Mouse (Mus musculus): ENCODE data around the gene Dnajb7.

Gene Dnajb7

DNA sequence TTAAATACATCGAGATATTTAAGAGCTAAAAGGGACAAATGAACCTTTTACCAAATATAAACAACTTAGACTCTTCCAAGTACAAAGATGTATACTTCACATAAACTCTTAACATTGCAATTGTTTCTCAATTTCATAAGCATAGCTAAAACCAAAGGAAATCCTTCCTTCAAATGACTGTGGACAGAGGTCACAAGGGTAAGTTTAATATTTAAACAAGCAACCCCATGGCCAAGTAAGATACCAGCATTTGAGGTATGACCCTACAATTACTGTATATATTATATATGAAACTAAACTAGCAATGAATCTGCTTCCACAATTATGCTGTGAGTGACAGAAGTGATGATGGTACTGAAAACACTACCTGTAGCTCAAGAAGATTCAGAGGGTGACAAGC, 43.8 kb downstream of the Dnajb7 start:
- no peak for DNase-seq

DNA sequence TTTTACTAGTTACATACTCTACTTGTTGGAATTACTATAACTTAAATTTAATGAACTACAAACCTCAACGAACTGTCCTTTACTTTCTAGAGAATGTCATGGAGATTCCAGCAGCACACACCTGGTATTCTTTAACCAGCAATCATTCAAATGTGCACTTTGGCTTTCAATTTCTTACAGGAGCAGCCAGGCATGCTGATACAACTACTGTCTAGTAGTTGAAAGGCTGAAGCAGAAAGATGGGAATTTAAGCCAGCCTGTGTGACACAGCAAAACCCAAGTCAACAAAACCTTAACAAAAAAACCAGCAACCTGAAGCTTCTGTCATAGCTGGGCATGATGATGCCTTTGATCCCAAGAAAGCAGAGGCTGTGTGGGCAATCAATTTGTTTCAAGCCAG, 45.6 kb downstream of the Dnajb7 start:
- peak; percentile 42 for DNase-seq

DNA sequence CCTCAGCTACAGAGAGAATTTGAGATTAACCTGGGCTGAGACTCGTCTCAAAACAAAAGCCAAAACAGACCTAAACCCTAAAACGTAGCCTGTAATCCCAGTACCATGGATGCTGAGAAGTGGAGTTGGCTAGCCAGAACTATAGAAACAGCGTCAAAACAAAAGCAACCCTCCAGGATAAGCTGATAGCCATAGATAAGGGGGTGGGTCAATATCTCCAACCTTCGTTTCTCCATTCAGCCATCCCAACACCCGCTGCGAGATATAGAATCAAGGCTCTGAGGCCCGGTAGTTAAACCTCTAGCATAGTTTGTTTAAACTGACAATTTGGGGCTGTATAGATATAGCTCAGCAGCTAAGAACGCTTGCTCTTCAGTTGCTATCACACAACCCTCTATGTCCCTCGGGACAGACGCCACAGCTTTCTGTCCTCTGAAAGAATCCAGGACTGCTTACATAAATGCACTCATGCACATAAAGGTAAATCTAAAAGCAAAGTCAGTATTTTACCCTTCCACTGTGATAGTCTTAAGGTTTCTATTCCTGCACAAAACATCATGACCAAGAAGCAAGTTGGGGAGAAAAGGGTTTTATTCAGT, 46.6 kb downstream of the Dnajb7 start:
- DNase-seq, result peak; percentile 86

DNA sequence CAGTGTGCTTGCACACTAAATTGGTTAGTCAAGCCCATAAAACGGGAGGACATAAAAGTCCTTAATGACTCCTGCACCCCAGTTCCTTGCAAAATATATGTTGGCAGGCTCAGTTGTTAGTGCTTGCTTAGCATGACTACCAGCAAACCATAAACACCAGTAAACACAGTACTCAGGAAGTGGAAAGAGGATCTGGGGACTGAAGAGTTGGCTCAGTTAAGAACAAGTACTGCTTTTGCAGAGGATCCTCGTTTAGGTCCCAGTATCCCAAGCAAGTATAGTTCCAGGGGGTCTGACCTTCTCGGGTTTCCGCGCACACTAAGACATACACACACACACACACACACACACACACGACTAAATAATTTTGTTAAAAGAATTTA, 47.1 kb downstream of the Dnajb7 start:
- no peak for DNase-seq

DNA sequence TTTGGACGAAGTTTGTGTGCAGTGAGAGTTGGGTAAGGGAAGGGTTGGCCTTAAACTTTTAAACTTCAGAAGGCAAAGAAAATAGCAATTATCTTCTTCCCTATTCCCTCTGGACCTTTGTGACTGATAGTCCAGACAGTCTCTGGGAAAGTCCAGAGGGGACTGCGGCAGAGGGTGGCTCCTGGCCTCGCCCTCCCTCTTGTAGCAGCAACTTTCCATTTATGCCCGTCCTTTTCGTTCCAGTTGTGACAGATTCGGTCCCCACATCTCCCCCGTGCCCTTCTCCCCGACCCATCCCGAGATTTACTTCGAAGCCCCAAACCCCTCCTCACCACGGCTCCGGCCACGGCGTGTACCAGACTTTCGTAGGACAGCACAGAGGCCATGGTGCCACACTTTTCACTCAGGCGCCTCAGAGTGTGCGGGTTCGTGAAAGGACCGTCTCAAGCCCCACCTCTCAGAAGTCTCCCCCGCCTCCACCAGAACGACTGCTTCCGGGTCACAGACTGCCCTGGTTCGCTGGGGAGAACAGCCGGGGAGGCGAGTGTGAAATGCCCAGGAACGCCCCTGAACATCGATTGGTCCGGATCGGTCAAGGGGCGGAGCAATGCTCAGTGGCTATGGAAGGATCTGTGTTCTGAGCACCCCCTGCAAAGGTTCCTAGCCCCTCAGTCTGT, 47.6 kb downstream of the Dnajb7 start, which contains the start of gene Slc25a17:
Gene Slc25a17 (minus strand): TSS at position 468 of the 677 bp plus-strand sequence.
- DNase-seq, result peak; percentile 100

DNA sequence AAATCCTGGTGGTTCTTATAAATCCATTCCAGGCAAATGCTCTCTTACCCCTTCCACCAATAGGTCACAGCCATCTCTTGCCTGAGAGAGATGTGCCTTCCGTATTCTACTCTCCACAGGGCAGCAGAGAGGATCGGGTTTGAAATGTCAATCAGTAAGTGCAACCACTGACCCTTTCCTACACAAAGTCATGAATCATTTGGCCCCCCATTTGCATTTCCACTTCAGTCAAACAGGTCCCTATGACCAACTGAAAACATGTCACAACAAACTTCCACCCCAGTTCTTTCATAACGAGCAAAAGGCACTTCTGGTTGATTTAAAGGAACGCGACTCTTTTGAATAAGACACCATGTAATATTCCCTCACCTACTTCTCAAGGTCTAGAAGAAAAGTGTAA, 48.7 kb downstream of the Dnajb7 start:
- peak; percentile 72 for DNase-seq

DNA sequence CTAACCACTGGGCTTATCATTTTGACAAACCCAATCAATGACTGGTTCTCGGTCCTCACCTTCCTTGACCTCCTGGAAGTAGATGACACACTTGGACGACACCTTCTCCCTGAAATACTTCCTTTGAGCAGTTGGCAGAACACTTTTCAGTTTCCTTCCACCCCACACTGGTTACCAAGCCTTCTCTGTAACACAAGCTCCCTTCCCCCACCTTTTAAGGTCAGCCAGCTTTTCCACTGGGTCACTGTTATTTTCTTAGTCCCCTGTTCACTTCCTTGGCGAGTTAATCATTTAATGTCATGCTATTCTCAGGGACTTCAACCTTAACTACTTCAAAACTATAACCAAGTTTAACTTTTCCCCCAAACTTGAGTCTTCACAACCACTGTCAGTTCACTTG, 49.2 kb downstream of the Dnajb7 start:
- DNase-seq, result peak; percentile 68

DNA sequence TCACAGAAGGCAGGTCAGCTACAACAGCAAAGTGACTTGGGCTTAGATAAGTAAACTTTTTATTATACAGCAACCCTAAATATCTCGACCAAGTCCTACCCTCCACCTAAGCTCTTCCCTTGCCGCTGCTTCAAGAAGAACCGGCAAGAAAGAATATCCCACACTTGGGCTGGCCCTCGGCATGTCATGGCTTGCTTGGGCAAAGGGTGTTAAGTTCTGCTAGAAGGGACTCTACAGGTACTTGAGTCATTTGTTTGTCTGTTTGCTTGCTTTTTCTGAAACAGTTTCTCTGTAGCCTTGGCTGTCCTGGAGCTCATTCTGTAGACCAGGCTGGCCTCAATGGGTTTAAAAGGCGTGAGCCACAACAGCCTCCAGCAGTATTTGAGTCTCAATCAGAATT, 51.2 kb downstream of the Dnajb7 start:
- peak; percentile 59 for DNase-seq

Measured in heart, adult 11 months (tissue).